Mouse (Mus musculus): ENCODE measurements around the gene Gab3. TPM values are rescaled to one million over a fixed set of nuclear protein-coding genes. Genes with fewer than 3 reads are reported as not detected.
"Not testable (repeated sequence)": the region's sequence is repeated elsewhere in the genome, so short reads cannot be mapped to it uniquely, and the experiment has no call there.

Gene Gab3
- total RNA-seq, 1 experiment from 2014 or later, result 15.5 TPM

DNA sequence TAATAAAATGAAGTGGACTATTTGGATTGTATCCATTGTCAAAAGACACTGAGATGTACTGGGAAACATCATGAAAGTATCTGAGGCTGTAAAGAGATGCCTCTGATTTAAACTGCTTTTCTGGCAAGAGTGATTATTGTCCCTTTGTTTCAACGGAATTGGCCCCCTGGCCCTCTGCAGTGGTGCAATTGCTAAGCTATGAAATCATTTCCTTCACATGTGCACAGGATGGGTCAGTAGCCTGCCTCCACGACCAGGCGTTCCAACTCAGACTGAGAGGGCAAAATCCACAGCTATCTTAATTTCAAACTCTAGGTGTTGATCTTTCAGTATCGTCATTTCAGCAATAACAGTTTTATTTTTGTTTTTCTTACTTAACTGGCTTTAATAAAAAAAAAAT, 40.7 kb downstream of the Gab3 start:
- no peak for ATAC-seq (replicated peaks; ENCODE audit: insufficient number of reproducible peaks, low FRiP score, low TSS enrichment, poor library complexity, severe bottlenecking)

DNA sequence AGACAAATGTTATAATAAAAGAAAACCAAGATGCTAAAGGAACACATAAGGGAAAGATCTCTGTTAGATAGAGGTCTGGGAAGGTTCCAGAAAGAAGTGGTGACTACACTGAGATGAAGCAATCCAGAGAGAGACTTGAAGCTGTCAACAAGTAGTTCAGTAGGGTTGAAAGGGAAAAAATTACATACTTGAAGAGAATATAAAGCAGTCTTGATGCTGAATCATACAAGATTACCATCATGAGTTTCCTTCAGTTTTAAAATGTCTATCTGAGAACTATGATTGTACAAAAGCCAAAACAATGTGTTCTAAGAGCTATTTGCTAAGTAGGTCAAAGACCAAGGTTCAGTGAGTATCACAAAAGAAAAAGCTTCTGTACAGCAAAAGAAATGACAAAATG, 48.6 kb downstream of the Gab3 start:
- ATAC-seq (replicated peaks; ENCODE audit: insufficient number of reproducible peaks, low FRiP score, low TSS enrichment, poor library complexity, severe bottlenecking), result no peak

DNA sequence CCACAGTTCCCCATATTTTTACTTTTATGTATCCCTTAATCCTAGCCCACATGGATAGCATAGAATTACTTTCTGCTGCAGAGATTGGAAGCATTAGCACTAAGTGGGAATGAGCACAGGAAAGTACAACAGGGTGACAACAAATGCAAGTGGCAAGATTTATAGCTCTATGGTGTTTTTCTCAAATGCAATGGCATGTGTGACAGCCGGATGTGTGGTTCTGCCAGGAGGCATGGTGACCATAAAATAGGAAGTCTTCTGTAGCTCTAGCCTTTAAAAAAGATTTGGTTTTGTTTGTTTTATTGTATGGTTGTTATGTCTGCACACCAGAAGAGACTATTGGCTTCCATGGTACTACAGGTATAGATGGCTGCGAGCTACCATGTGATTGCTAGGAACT, 50.1 kb downstream of the Gab3 start:
- ATAC-seq (replicated peaks; ENCODE audit: insufficient number of reproducible peaks, low FRiP score, low TSS enrichment, poor library complexity, severe bottlenecking), result no peak

DNA sequence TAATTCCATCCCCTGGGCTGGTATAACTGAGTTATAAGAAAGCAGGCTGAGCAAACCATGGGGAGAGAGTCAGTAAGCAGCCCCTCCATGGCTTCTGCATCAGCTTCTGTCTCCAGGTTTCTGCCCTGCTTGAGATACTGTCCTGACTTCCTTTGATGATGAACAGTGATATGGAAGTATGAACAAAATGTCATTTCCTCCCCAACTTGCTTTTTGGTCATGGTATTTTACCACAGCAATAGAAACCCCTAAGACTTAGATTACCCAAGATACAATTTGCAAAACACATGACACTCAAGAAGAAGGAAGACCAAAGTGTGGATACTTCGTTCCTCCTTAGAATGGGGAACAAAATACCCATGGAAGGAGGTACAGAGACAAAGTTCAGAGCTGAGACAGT, 51.2 kb downstream of the Gab3 start:
- not testable (repeated sequence) for ATAC-seq (replicated peaks; ENCODE audit: insufficient number of reproducible peaks, low FRiP score, low TSS enrichment, poor library complexity, severe bottlenecking)

DNA sequence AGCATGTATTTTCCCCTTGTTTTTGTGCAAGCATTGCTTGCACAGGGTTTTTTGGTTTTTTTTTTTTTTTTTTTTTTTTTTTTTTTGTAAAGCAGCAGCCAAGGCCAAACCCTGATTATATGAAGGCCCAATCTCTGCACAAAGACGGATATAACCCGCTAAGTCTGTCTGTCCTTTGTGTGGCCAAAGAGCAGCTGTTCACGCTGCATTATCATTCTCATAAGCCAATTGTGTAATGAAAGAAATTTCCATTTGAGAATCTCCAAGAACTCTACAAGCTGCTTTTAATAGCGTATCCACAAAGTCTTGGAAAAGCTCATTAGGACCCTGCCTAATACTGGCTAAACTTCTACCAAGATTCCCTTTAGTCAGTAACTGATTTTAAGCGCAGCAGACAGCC, 101.5 kb downstream of the Gab3 start:
- no peak for ATAC-seq (replicated peaks; ENCODE audit: insufficient number of reproducible peaks, low FRiP score, low TSS enrichment, poor library complexity, severe bottlenecking)

DNA sequence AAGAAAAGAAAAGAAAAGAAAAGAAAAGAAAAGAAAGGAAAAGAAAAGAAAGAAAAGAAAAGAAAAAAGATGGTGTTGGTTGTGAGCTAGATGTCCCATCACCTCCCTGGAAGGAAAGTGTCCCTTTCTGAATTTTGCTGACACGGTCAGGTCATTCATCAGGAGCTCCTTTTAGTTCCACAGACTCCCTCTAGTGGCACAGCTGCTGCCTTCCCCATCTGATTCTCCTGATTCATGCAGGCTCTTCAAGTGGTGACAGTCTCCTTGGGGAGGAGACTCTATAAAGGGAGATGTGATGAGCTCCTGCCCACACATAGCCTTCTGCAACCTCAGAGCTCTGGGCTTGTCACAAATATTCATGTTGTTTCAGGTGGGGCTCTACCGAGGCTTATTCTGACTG, 122.4 kb downstream of the Gab3 start:
- ATAC-seq (replicated peaks; ENCODE audit: insufficient number of reproducible peaks, low FRiP score, low TSS enrichment, poor library complexity, severe bottlenecking), result not testable (repeated sequence)

DNA sequence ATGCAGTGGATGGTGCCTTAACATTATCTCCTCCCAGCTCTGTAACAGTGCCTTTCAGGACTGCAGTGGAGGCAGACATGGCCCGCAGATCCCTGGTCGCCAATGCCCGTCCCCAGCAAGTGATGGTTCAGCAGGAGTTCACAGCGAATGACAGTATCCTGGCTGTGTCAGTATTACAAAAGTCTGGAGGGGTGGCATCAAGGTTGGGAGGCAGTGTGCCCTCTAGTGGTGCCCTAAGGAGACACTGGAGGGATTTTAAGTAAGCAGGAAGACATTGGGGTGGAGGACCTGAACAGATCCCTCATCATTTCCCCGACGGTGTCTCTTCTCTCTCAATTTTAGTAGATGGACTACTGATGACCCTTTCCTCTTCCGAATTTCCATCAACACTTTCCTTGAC, 126.1 kb downstream of the Gab3 start:
- ATAC-seq (replicated peaks; ENCODE audit: insufficient number of reproducible peaks, low FRiP score, low TSS enrichment, poor library complexity, severe bottlenecking), result not testable (repeated sequence)

Other genes with a start within 250 kb of the Gab3 start
- gene Gm5936, start 248.3 kb downstream of the Gab3 start, total RNA-seq (2017), result not detected in 3 replicates
- gene Dkc1, start 10.4 kb upstream of the Gab3 start, total RNA-seq (2017), result 50.5 to 74.7 TPM (median 72.4 TPM) in 3 replicates
- gene Mpp1, start 45.6 kb upstream of the Gab3 start, total RNA-seq (2017), result 116 to 175 TPM (median 117 TPM) in 3 replicates
- not detected in 3 replicates for gene Smim9, start 78.3 kb upstream of the Gab3 start, total RNA-seq (2017)